Mouse (Mus musculus): Measurements from ENCODE around the gene Mcu. TPM values are rescaled to one million over a fixed set of nuclear protein-coding genes. Genes with fewer than 3 reads are reported as not detected.

The Mcu gene
- polyA plus RNA-seq, 1 experiment from 2014 or later, result 36.0 TPM

Other genes starting within 250 kb of the Mcu start
- 2.8 and 3.4 TPM in 2 replicates for gene Gm10273, start 221.1 kb downstream of the Mcu start, polyA plus RNA-seq (2014; fragmentation: Nextera tagmentation; extraction: Ambion mirVana)
- gene Pla2g12b, start 213.0 kb downstream of the Mcu start, polyA plus RNA-seq (2014; fragmentation: Nextera tagmentation; extraction: Ambion mirVana), result 0.19 and 0.85 TPM in 2 replicates
- gene Oit3, start 174.9 kb downstream of the Mcu start, polyA plus RNA-seq (2014; fragmentation: Nextera tagmentation; extraction: Ambion mirVana), result 1.9 and 2.3 TPM in 2 replicates
- not detected in 2 replicates for gene Gm10322, start 629 bp downstream of the Mcu start, polyA plus RNA-seq (2014; fragmentation: Nextera tagmentation; extraction: Ambion mirVana)
- 57.0 and 83.3 TPM in 2 replicates for gene Micu1, start 85.8 kb upstream of the Mcu start, polyA plus RNA-seq (2014; fragmentation: Nextera tagmentation; extraction: Ambion mirVana)

Data from kidney, embryonic 14.5 days (tissue).